ENCODE assay signal across 8 mouse cellular contexts in the genomic region with DNA sequence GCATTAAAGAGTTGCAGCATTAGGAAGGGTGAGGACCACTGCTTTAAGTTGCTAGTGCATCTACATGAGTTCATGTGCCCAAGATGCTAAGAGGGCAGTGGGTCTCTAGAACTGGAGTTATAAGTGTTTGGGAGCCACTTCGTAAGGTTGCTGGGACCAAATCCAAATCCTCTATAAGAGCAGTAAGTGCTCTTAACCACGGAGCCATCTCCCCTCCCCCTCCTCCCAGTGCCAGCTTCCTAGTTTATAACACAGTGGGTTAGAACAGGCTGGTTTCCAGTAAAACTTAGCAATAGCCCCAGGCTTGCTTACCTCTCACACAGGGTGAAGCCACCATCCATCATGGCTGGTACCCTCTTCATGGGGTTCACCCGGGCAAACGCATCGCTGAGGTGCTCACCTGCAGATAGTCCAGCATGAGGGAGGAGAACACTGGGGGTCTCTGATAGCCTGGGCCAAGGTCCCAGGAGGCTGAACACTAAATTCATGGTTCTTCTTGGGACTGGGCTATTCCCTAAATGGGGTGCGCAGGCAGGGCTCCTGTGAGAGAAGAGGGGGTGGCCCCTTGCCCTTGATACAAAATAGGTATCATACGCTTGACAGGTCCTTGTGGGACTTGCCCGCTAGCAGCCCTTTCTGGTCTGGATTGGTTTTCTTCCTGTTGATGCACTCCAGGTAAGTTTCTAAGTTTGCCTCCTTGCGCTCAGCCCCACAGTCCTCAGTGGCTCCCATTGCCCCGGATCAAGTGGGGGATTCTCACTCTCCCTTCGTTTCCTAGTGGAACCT. TPM values are rescaled to one million over a fixed set of nuclear protein-coding genes. Genes with fewer than 3 reads are reported as not detected.
DNase-seq lines count a peak whose midpoint lies in the region; ATAC-seq and TF ChIP-seq lines count a peak whose summit lies in the region.

No protein-coding gene starts in this region.

- WGBS in neural tube, embryonic 11.5 days: 47% methylated on average over 11 of the region's 11 CpGs
- WGBS in intestine, embryonic 14.5 days: 47% methylated on average over 11 of the region's 11 CpGs
- 35% methylated on average over 11 of the region's 11 CpGs for WGBS in lung, embryonic 14.5 days

- DNase-seq in neural tube, embryonic 11.5 days (ENCODE audit: low spot score): no peak
- DNase-seq in neural tube, embryonic 10.5 days (ENCODE audit: extremely low spot score, low spot score): no peak
- no peak for DNase-seq in intestine, embryonic 14.5 days (ENCODE audit: low spot score)
- DNase-seq in lung, embryonic 14.5 days: no peak
- no peak for DNase-seq in ovary, postnatal 14 days (ENCODE audit: low spot score)
- DNase-seq in right cerebral cortex, postnatal 10 days (ENCODE audit: low spot score in 2 of 2): no peak
- DNase-seq in layer of hippocampus, postnatal 10 days (ENCODE audit: low spot score in 2 of 2): no peak

- no peaks in the 10 kb centered on the region for H3K36me3 ChIP-seq in neural tube, embryonic 11.5 days (ENCODE audit: control insufficient read depth, insufficient read depth, low read length)
- H3K36me3 ChIP-seq in intestine, embryonic 14.5 days (ENCODE audit: control insufficient read depth, insufficient read depth, low read length): no peaks in the 10 kb centered on the region
- no peaks in the 10 kb centered on the region for H3K36me3 ChIP-seq in lung, embryonic 14.5 days (ENCODE audit: insufficient read depth)

- no peaks in the 10 kb centered on the region for H3K9me3 ChIP-seq in neural tube, embryonic 11.5 days (ENCODE audit: control insufficient read depth, low read length)
- H3K9me3 ChIP-seq in intestine, embryonic 14.5 days (ENCODE audit: control insufficient read depth, low read length): no peaks in the 10 kb centered on the region
- no peaks in the 10 kb centered on the region for H3K9me3 ChIP-seq in lung, embryonic 14.5 days (ENCODE audit: low read depth, low read length)

- peaks cover 5% of the 10 kb centered on the region for H3K4me1 ChIP-seq in neural tube, embryonic 11.5 days (ENCODE audit: control insufficient read depth, insufficient read depth, low read length)
- H3K4me1 ChIP-seq in intestine, embryonic 14.5 days (replicated peaks; ENCODE audit: control insufficient read depth, insufficient read depth, low read length): peaks cover 15% of the 10 kb centered on the region
- peaks cover 14% of the 10 kb centered on the region for H3K4me1 ChIP-seq in lung, embryonic 14.5 days (ENCODE audit: insufficient read depth)

- H3K27ac ChIP-seq in neural tube, embryonic 11.5 days (ENCODE audit: low read depth, low read length): no peak overlapping the region
- H3K27ac ChIP-seq in intestine, embryonic 14.5 days (ENCODE audit: low read depth): no peak overlapping the region
- no peak overlapping the region for H3K27ac ChIP-seq in lung, embryonic 14.5 days (ENCODE audit: low read depth)

- no peaks in the 10 kb centered on the region for H3K27me3 ChIP-seq in neural tube, embryonic 11.5 days (ENCODE audit: control insufficient read depth, insufficient read depth, low read length)
- H3K27me3 ChIP-seq in intestine, embryonic 14.5 days (replicated peaks; ENCODE audit: control insufficient read depth, insufficient read depth, low read length): no peaks in the 10 kb centered on the region
- no peaks in the 10 kb centered on the region for H3K27me3 ChIP-seq in lung, embryonic 14.5 days (ENCODE audit: insufficient read depth, low read length)

- TF ChIP-seq CTCF in lung, embryonic 14.5 days (IDR thresholded peaks at IDR 0.05; ENCODE audit: low read depth): no peak

- H3K9ac ChIP-seq in neural tube, embryonic 11.5 days (ENCODE audit: low read length): no peak overlapping the region; the same call in 1 of the 2 replicates
- H3K9ac ChIP-seq in intestine, embryonic 14.5 days (ENCODE audit: low read length): no peak overlapping the region
- H3K9ac ChIP-seq in lung, embryonic 14.5 days: peak overlapping the region; percentile 54; the same call in 1 of the 2 replicates

- H3K4me2 ChIP-seq in neural tube, embryonic 11.5 days (ENCODE audit: low read depth): peak overlapping the region; percentile 76
- peak overlapping the region; percentile 85 for H3K4me2 ChIP-seq in intestine, embryonic 14.5 days (ENCODE audit: low read length)
- peak overlapping the region; percentile 72 for H3K4me2 ChIP-seq in lung, embryonic 14.5 days

- no peak for ATAC-seq in neural tube, embryonic 11.5 days (ENCODE audit: insufficient read depth, low FRiP score, low TSS enrichment)
- no peak for ATAC-seq in intestine, embryonic 14.5 days (replicated peaks; ENCODE audit: low FRiP score, low TSS enrichment, low read depth)
- ATAC-seq in lung, embryonic 14.5 days (ENCODE audit: insufficient read depth): peak; percentile 1; the same call in 1 of the 2 replicates
- ATAC-seq in erythroid progenitor cell, adult 5-6 weeks (replicated peaks; ENCODE audit: low FRiP score, poor library complexity, severe bottlenecking): no peak

- peak overlapping the region; percentile 35 for H3K4me3 ChIP-seq in neural tube, embryonic 11.5 days (ENCODE audit: low read depth, low read length)
- peak overlapping the region; percentile 40 for H3K4me3 ChIP-seq in intestine, embryonic 14.5 days (ENCODE audit: low read depth, low read length)
- peak overlapping the region; percentile 45 for H3K4me3 ChIP-seq in lung, embryonic 14.5 days (ENCODE audit: low read depth, low read length)

RNA-seq across cellular contexts. Expression of gene Gstt1, which starts 1.5 kb away (rescaled TPM):
- polyA plus RNA-seq in neural tube, embryonic 11.5 days (2014; fragmentation: Nextera tagmentation; extraction: Ambion mirVana): 2.5 and 2.9 TPM in 2 replicates
- polyA plus RNA-seq in intestine, embryonic 14.5 days (2014; fragmentation: Nextera tagmentation; extraction: Ambion mirVana): 11.4 and 11.6 TPM in 2 replicates
- polyA plus RNA-seq in lung, embryonic 14.5 days (2014; fragmentation: Nextera tagmentation; extraction: Ambion mirVana): 23.5 and 24.8 TPM in 2 replicates
- total RNA-seq in erythroid progenitor cell, adult 5-6 weeks (2015; ENCODE audit: low replicate concordance): 25.6 and 29.3 TPM in 2 replicates
- 18.0 and 25.6 TPM in 2 replicates for total RNA-seq in erythroid progenitor cell, adult 5-6 weeks (2017; ENCODE audit: low replicate concordance)
- 1 to 10 TPM; 2.8 to 5.2 TPM for total RNA-seq in layer of hippocampus, postnatal 10 days (2021)

RNA-seq across cellular contexts. Expression of gene Gstt3, which starts 15.7 kb away (rescaled TPM):
- 2.1 and 2.9 TPM in 2 replicates for polyA plus RNA-seq in neural tube, embryonic 11.5 days (2014; fragmentation: Nextera tagmentation; extraction: Ambion mirVana)
- 28.0 and 28.7 TPM in 2 replicates for polyA plus RNA-seq in intestine, embryonic 14.5 days (2014; fragmentation: Nextera tagmentation; extraction: Ambion mirVana)
- 18.9 and 19.8 TPM in 2 replicates for polyA plus RNA-seq in lung, embryonic 14.5 days (2014; fragmentation: Nextera tagmentation; extraction: Ambion mirVana)
- 1.3 TPM in 1 of 2 replicates, not detected in the other for total RNA-seq in erythroid progenitor cell, adult 5-6 weeks (2015; ENCODE audit: low replicate concordance)
- total RNA-seq in erythroid progenitor cell, adult 5-6 weeks (2017; ENCODE audit: low replicate concordance): 0.13 TPM in 1 of 2 replicates, not detected in the other
- total RNA-seq in layer of hippocampus, postnatal 10 days (2021): under 1 TPM; 0.96 to 0.98 TPM

RNA-seq across cellular contexts. Expression of gene Gm20441, which starts 16.2 kb away (rescaled TPM):
- not detected in 2 replicates for polyA plus RNA-seq in neural tube, embryonic 11.5 days (2014; fragmentation: Nextera tagmentation; extraction: Ambion mirVana)
- not detected in 2 replicates for polyA plus RNA-seq in intestine, embryonic 14.5 days (2014; fragmentation: Nextera tagmentation; extraction: Ambion mirVana)
- polyA plus RNA-seq in lung, embryonic 14.5 days (2014; fragmentation: Nextera tagmentation; extraction: Ambion mirVana): not detected in 2 replicates
- not detected in 2 replicates for total RNA-seq in erythroid progenitor cell, adult 5-6 weeks (2015; ENCODE audit: low replicate concordance)
- total RNA-seq in erythroid progenitor cell, adult 5-6 weeks (2017; ENCODE audit: low replicate concordance): not detected in 2 replicates
- not detected for total RNA-seq in layer of hippocampus, postnatal 10 days (2021)

RNA-seq across cellular contexts. Expression of gene Ddt, which starts 23.7 kb away (rescaled TPM):
- 93.0 and 93.5 TPM in 2 replicates for polyA plus RNA-seq in neural tube, embryonic 11.5 days (2014; fragmentation: Nextera tagmentation; extraction: Ambion mirVana)
- 57.4 and 64.9 TPM in 2 replicates for polyA plus RNA-seq in intestine, embryonic 14.5 days (2014; fragmentation: Nextera tagmentation; extraction: Ambion mirVana)
- polyA plus RNA-seq in lung, embryonic 14.5 days (2014; fragmentation: Nextera tagmentation; extraction: Ambion mirVana): 61.6 and 71.6 TPM in 2 replicates
- total RNA-seq in erythroid progenitor cell, adult 5-6 weeks (2015; ENCODE audit: low replicate concordance): 33.5 TPM in 1 of 2 replicates, not detected in the other
- total RNA-seq in erythroid progenitor cell, adult 5-6 weeks (2017; ENCODE audit: low replicate concordance): not detected in 2 replicates
- 10 to 100 TPM; 34.4 to 34.8 TPM for total RNA-seq in layer of hippocampus, postnatal 10 days (2021)

RNA-seq across cellular contexts. Expression of gene Gstt4, which starts 25.4 kb away (rescaled TPM):
- polyA plus RNA-seq in neural tube, embryonic 11.5 days (2014; fragmentation: Nextera tagmentation; extraction: Ambion mirVana): not detected in 2 replicates
- polyA plus RNA-seq in intestine, embryonic 14.5 days (2014; fragmentation: Nextera tagmentation; extraction: Ambion mirVana): not detected in 2 replicates
- polyA plus RNA-seq in lung, embryonic 14.5 days (2014; fragmentation: Nextera tagmentation; extraction: Ambion mirVana): not detected in 2 replicates
- total RNA-seq in erythroid progenitor cell, adult 5-6 weeks (2015; ENCODE audit: low replicate concordance): not detected in 2 replicates
- total RNA-seq in erythroid progenitor cell, adult 5-6 weeks (2017; ENCODE audit: low replicate concordance): not detected in 2 replicates
- total RNA-seq in layer of hippocampus, postnatal 10 days (2021): not detected
